Mouse (Mus musculus) testis, adult 2 months (tissue): Measurements from ENCODE around the gene BC035044. TPM values are rescaled to one million over a fixed set of nuclear protein-coding genes. Genes with fewer than 3 reads are reported as not detected.

Experiments used
- H3K27ac ChIP-seq: fragments of 200-500 bp; 2 replicates; pipeline ENCODE4 v1.5.1; 2012; ENCODE audit warnings: low read depth, low read length; ENCODE audit not compliant: control insufficient read depth, insufficient read depth
- H3K27me3 ChIP-seq: fragments of 200-500 bp; 2 replicates; pipeline ENCODE4 v1.6.1; 2012; ENCODE audit warnings: mild to moderate bottlenecking, low read length, moderate library complexity; ENCODE audit not compliant: control insufficient read depth, insufficient read depth
- H3K36me3 ChIP-seq: fragments of 200-500 bp; 2 replicates; pipeline ENCODE4 v1.6.1; 2012; ENCODE audit warnings: mild to moderate bottlenecking, low read length; ENCODE audit not compliant: control insufficient read depth, insufficient read depth
- H3K4me1 ChIP-seq: fragments of 200-500 bp; 2 replicates; pipeline ENCODE4 v1.6.1; 2012; ENCODE audit warnings: low read length; ENCODE audit not compliant: control insufficient read depth, insufficient read depth
- H3K4me3 ChIP-seq: fragments of 200-500 bp; 2 replicates; pipeline ENCODE4 v1.5.1; 2012; ENCODE audit warnings: low read depth, mild to moderate bottlenecking, low read length, moderate library complexity, mixed read lengths; ENCODE audit not compliant: control insufficient read depth
- CTCF ChIP-seq: fragments of 200-500 bp; IDR thresholded peaks from 2 replicates; pipeline ENCODE4 v1.5.1; 2012; ENCODE audit warnings: low read depth, mild to moderate bottlenecking, inconsistent platforms, low read length, moderate library complexity; ENCODE audit not compliant: control insufficient read depth, insufficient read depth, insufficient replicate concordance
- POLR2A ChIP-seq: fragments of 200-500 bp; IDR thresholded peaks from 2 replicates; pipeline ENCODE4 v1.6.1; 2012; ENCODE audit warnings: low read depth, mild to moderate bottlenecking, inconsistent platforms, low read length, moderate library complexity; ENCODE audit not compliant: control insufficient read depth
- polyA plus RNA-seq: library from polyadenylated mRNA; depleted of rRNA; stranded (reverse); fragments of >200 nt; gene quantifications from 2 replicates; pipeline ENCODE4 v1.2.3, GENCODE M21; 2012

The BC035044 gene
- polyA plus RNA-seq, 1 experiment: 0.09 TPM

GRCm38 (mm10) chr6:128837454-128838341 lies 53.2 kb downstream of the BC035044 start:
- peak overlapping the region; percentile 96 for H3K4me3 ChIP-seq
- no peak for TF ChIP-seq CTCF
- no peak for TF ChIP-seq POLR2A
- H3K27me3 ChIP-seq: no peaks in the 10 kb centered on the region
- peaks cover 12% of the 10 kb centered on the region for H3K4me1 ChIP-seq
- H3K27ac ChIP-seq: peak overlapping the region; percentile 32; the same call in 1 of the 2 replicates
- no peaks in the 10 kb centered on the region for H3K36me3 ChIP-seq

- peaks cover 8% of the 10 kb centered on the region for H3K4me1 ChIP-seq
- H3K36me3 ChIP-seq: no peaks in the 10 kb centered on the region
- H3K27me3 ChIP-seq: no peaks in the 10 kb centered on the region
- H3K27ac ChIP-seq: no peak overlapping the region
- H3K4me3 ChIP-seq: no peak overlapping the region
- TF ChIP-seq CTCF: no peak
- TF ChIP-seq POLR2A: no peak
Measured at GRCm38 (mm10) chr6:128836955-128837334, 54.0 kb downstream of the BC035044 start.

- Histone ChIP-seq H3K27me3 (no peaks in the 10 kb centered on the region), H3K4me1 (peaks cover 8% of the 10 kb centered on the region), H3K4me3 (no peak overlapping the region), H3K27ac (no peak overlapping the region), H3K36me3 (no peaks in the 10 kb centered on the region)
- no peak for TF ChIP-seq CTCF
- no peak for TF ChIP-seq POLR2A
Measured at GRCm38 (mm10) chr6:128836191-128836954, 54.6 kb downstream of the BC035044 start.

GRCm38 (mm10) chr6:128835571-128835970 lies 55.4 kb downstream of the BC035044 start:
- H3K27ac ChIP-seq: no peak overlapping the region
- H3K27me3 ChIP-seq: no peaks in the 10 kb centered on the region
- no peak overlapping the region for H3K4me3 ChIP-seq
- H3K36me3 ChIP-seq: no peaks in the 10 kb centered on the region
- TF ChIP-seq POLR2A (no peak), CTCF (no peak)
- H3K4me1 ChIP-seq: peaks cover 8% of the 10 kb centered on the region

GRCm38 (mm10) chr6:128833046-128833445 lies 57.9 kb downstream of the BC035044 start:
- H3K27ac ChIP-seq: no peak overlapping the region
- H3K27me3 ChIP-seq: no peaks in the 10 kb centered on the region
- no peak for TF ChIP-seq POLR2A
- TF ChIP-seq CTCF: no peak

GRCm38 (mm10) chr6:128829837-128830236 lies 61.1 kb downstream of the BC035044 start:
- Histone ChIP-seq H3K4me1 (no peaks in the 10 kb centered on the region), H3K4me3 (no peak overlapping the region), H3K27me3 (no peaks in the 10 kb centered on the region), H3K27ac (no peak overlapping the region), H3K36me3 (no peaks in the 10 kb centered on the region)
- TF ChIP-seq CTCF: no peak
- TF ChIP-seq POLR2A: no peak

More at GRCm38 (mm10) chr6:128833046-128833445, 57.9 kb downstream of the BC035044 start:
- H3K4me3 ChIP-seq: no peak overlapping the region
- H3K4me1 ChIP-seq: peaks cover 3% of the 10 kb centered on the region
- no peaks in the 10 kb centered on the region for H3K36me3 ChIP-seq

- no peaks in the 10 kb centered on the region for H3K4me1 ChIP-seq
- no peak overlapping the region for H3K4me3 ChIP-seq
- H3K27me3 ChIP-seq: no peaks in the 10 kb centered on the region
- no peak for TF ChIP-seq CTCF
- no peaks in the 10 kb centered on the region for H3K36me3 ChIP-seq
- no peak overlapping the region for H3K27ac ChIP-seq
Measured at GRCm38 (mm10) chr6:128826781-128827180, 64.1 kb downstream of the BC035044 start.
